Mouse (Mus musculus): ENCODE data around the gene Has3. TPM values are rescaled to one million over a fixed set of nuclear protein-coding genes. Genes with fewer than 3 reads are reported as not detected.
"Not testable (repeated sequence)": the region's sequence is repeated elsewhere in the genome, so short reads cannot be mapped to it uniquely, and the experiment has no call there.

Gene Has3
- polyA plus RNA-seq, 1 experiment from 2014 or later: 0.70 TPM

DNA sequence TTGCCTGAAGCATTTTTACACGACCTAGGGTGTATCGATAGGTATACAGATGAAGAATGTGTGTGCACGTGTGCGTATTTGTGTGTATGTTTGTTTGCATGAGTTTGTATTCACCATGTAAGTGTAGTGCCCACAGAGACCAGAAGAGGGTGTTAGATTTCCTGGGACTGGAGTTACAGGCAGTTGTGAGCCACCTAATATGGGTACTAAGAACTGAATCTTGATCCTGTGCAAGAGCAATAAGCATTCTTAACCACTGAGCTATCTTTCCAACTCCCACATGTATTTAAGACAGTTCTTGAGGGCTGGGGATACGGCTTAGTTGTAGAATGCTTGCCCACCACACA, 50.3 kb downstream of the Has3 start:
- Histone ChIP-seq H3K4me2 (ENCODE audit: low read length) (no peak overlapping the region), H3K36me3 (ENCODE audit: control insufficient read depth, insufficient read depth, low read length) (peaks cover 72% of the 10 kb centered on the region), H3K9me3 (ENCODE audit: control insufficient read depth, low read length) (no peaks in the 10 kb centered on the region), H3K27ac (replicated peaks; ENCODE audit: low read depth, low read length) (no peak overlapping the region), H3K4me1 (ENCODE audit: control insufficient read depth, insufficient read depth, low read length) (no peaks in the 10 kb centered on the region), H3K9ac (replicated peaks; ENCODE audit: low read length) (no peak overlapping the region), H3K4me3 (replicated peaks; ENCODE audit: low read depth, low read length) (no peak overlapping the region), H3K27me3 (ENCODE audit: control insufficient read depth, insufficient read depth, low read length) (no peaks in the 10 kb centered on the region)
- no peak for DNase-seq
- 97% methylated on average over 5 of the region's 5 CpGs for WGBS
- ATAC-seq (ENCODE audit: low FRiP score, low TSS enrichment): no peak

DNA sequence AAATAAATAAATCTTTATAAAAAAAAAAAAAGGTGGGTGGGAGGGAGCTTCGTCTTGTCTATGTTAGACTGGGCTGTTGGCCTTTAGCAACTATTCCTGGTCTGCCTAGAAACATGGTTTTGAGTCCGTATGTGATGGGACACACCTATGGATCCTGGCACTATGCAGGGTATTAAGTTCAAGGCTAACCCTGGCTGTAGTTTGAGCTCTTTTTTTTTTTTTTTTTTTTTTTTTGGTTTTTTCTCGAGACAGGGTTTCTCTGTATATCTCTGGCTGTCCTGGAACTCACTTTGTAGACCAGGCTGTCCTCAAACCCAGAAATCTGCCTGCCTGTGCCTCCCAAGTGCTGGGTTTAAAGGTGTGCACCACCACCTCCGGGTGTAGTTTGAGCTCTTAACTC, 54.0 kb downstream of the Has3 start:
- ATAC-seq (ENCODE audit: low FRiP score, low TSS enrichment): no peak
- Histone ChIP-seq H3K4me2 (ENCODE audit: low read length) (no peak overlapping the region), H3K36me3 (ENCODE audit: control insufficient read depth, insufficient read depth, low read length) (peaks cover 35% of the 10 kb centered on the region), H3K4me1 (ENCODE audit: control insufficient read depth, insufficient read depth, low read length) (no peaks in the 10 kb centered on the region), H3K9me3 (ENCODE audit: control insufficient read depth, low read length) (no peaks in the 10 kb centered on the region), H3K4me3 (replicated peaks; ENCODE audit: low read depth, low read length) (no peak overlapping the region), H3K9ac (replicated peaks; ENCODE audit: low read length) (no peak overlapping the region), H3K27me3 (ENCODE audit: control insufficient read depth, insufficient read depth, low read length) (no peaks in the 10 kb centered on the region), H3K27ac (replicated peaks; ENCODE audit: low read depth, low read length) (no peak overlapping the region)
- WGBS: 91% methylated on average over 4 of the region's 4 CpGs
- no peak for DNase-seq

GRCm38 (mm10) chr8:106924904-106925349, 54.9 kb downstream of the Has3 start:
- ATAC-seq (ENCODE audit: low FRiP score, low TSS enrichment) (no peak), DNase-seq (no peak)
- Histone ChIP-seq H3K27ac (replicated peaks; ENCODE audit: low read depth, low read length) (no peak overlapping the region), H3K27me3 (ENCODE audit: control insufficient read depth, insufficient read depth, low read length) (no peaks in the 10 kb centered on the region), H3K4me3 (replicated peaks; ENCODE audit: low read depth, low read length) (no peak overlapping the region), H3K36me3 (ENCODE audit: control insufficient read depth, insufficient read depth, low read length) (peaks cover 27% of the 10 kb centered on the region), H3K4me1 (ENCODE audit: control insufficient read depth, insufficient read depth, low read length) (no peaks in the 10 kb centered on the region), H3K9ac (replicated peaks; ENCODE audit: low read length) (no peak overlapping the region), H3K9me3 (ENCODE audit: control insufficient read depth, low read length) (no peaks in the 10 kb centered on the region), H3K4me2 (ENCODE audit: low read length) (no peak overlapping the region)
- 85% methylated on average over 8 of the region's 8 CpGs for WGBS

DNA sequence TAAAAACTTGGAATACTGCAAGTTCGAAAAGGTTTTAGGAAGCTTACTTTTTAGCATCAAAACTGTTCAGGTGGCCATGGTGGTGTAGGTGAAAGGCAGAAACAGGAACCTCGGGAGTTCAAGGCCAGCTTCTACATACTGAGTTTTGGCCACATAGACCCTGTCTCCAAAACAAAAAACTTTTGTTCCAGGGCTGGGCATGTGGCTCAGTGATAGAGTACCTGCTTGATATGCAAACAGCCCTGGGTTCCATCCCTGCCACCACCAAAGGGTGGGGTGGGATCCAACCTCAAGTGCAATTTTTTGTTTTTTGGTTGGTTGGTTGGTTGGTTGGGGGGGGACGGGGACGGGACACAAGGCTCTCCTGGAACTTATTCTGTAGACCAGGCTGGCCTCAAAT, 55.4 kb downstream of the Has3 start:
- Histone ChIP-seq H3K27me3 (ENCODE audit: control insufficient read depth, insufficient read depth, low read length) (no peaks in the 10 kb centered on the region), H3K4me3 (replicated peaks; ENCODE audit: low read depth, low read length) (no peak overlapping the region), H3K9me3 (ENCODE audit: control insufficient read depth, low read length) (no peaks in the 10 kb centered on the region), H3K27ac (replicated peaks; ENCODE audit: low read depth, low read length) (no peak overlapping the region), H3K36me3 (ENCODE audit: control insufficient read depth, insufficient read depth, low read length) (peaks cover 22% of the 10 kb centered on the region), H3K4me1 (ENCODE audit: control insufficient read depth, insufficient read depth, low read length) (no peaks in the 10 kb centered on the region), H3K9ac (replicated peaks; ENCODE audit: low read length) (no peak overlapping the region), H3K4me2 (ENCODE audit: low read length) (no peak overlapping the region)
- DNase-seq: no peak
- WGBS: 93% methylated on average over 4 of the region's 4 CpGs
- no peak for ATAC-seq (ENCODE audit: low FRiP score, low TSS enrichment)

- ATAC-seq (ENCODE audit: low FRiP score, low TSS enrichment) (no peak), DNase-seq (peak; percentile 32)
- no peak overlapping the region for H3K4me3 ChIP-seq (replicated peaks; ENCODE audit: low read depth, low read length)
- WGBS: 57% methylated on average over 4 of the region's 4 CpGs
- no peaks in the 10 kb centered on the region for H3K9me3 ChIP-seq (ENCODE audit: control insufficient read depth, low read length)
- no peak overlapping the region for H3K9ac ChIP-seq (replicated peaks; ENCODE audit: low read length)
- peaks cover 1% of the 10 kb centered on the region; the same call in 1 of the 2 replicates for H3K4me1 ChIP-seq (ENCODE audit: control insufficient read depth, insufficient read depth, low read length)
- H3K36me3 ChIP-seq (ENCODE audit: control insufficient read depth, insufficient read depth, low read length): peaks cover 13% of the 10 kb centered on the region
- no peak overlapping the region for H3K4me2 ChIP-seq (ENCODE audit: low read length)
- H3K27me3 ChIP-seq (ENCODE audit: control insufficient read depth, insufficient read depth, low read length): no peaks in the 10 kb centered on the region
- H3K27ac ChIP-seq (replicated peaks; ENCODE audit: low read depth, low read length): no peak overlapping the region
Observed at GRCm38 (mm10) chr8:106927247-106927646, 57.2 kb downstream of the Has3 start.

GRCm38 (mm10) chr8:106928182-106928581, 58.1 kb downstream of the Has3 start:
- not testable (repeated sequence) for H3K9ac ChIP-seq (replicated peaks; ENCODE audit: low read length); H3K27me3 ChIP-seq (ENCODE audit: control insufficient read depth, insufficient read depth, low read length); H3K4me2 ChIP-seq (ENCODE audit: low read length); H3K4me3 ChIP-seq (replicated peaks; ENCODE audit: low read depth, low read length); H3K4me1 ChIP-seq (ENCODE audit: control insufficient read depth, insufficient read depth, low read length); H3K36me3 ChIP-seq (ENCODE audit: control insufficient read depth, insufficient read depth, low read length); ATAC-seq (ENCODE audit: low FRiP score, low TSS enrichment); H3K9me3 ChIP-seq (ENCODE audit: control insufficient read depth, low read length); H3K27ac ChIP-seq (replicated peaks; ENCODE audit: low read depth, low read length); DNase-seq
- 91% methylated on average over 10 of the region's 11 CpGs for WGBS

DNA sequence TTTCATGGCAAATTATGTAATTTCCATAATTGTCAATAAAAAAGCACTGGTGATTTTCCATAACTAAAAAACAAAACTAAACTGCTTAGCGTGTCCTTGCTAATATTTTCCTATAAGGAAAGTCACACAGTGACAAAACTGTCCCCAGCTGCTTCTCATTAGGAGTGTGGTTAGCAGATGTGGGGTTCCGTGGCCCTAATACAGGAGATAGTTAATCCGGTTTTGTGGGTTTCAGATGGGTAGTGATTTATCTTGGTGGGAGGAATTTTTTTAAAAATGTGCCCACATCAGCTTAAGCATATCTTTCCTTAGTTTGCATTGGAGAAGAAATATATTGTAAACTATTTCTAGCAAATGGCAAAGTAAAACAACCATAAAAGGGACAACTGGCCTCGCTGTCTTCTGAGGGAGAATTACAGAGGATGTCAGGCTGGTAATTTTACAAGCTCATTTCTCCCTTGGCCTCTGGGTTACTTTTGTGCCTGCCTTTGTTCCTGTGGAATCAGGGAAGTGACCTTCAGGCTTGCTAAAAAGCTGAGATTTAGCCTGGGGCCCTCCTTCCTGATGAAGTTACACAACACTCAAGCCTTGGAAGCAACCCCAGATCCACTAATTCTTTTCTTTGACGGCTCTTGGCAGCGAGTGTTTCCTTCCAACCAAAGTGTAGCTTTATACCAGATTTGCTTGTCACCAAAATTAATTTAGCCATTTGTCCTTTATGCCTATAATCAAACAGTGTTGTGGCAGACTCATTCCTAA, 59.3 kb downstream of the Has3 start:
- Histone ChIP-seq H3K4me1 (ENCODE audit: control insufficient read depth, insufficient read depth, low read length) (peaks cover 7% of the 10 kb centered on the region; the same call in 1 of the 2 replicates), H3K9me3 (ENCODE audit: control insufficient read depth, low read length) (no peaks in the 10 kb centered on the region), H3K4me3 (replicated peaks; ENCODE audit: low read depth, low read length) (no peak overlapping the region), H3K27ac (replicated peaks; ENCODE audit: low read depth, low read length) (no peak overlapping the region), H3K9ac (replicated peaks; ENCODE audit: low read length) (no peak overlapping the region), H3K36me3 (ENCODE audit: control insufficient read depth, insufficient read depth, low read length) (no peaks in the 10 kb centered on the region), H3K4me2 (ENCODE audit: low read length) (no peak overlapping the region), H3K27me3 (ENCODE audit: control insufficient read depth, insufficient read depth, low read length) (no peaks in the 10 kb centered on the region; the same call in 1 of the 2 replicates)
- no peak for DNase-seq
- ATAC-seq (ENCODE audit: low FRiP score, low TSS enrichment): no peak
- WGBS: 77% methylated on average over 6 of the region's 6 CpGs

- WGBS: 87% methylated on average over 5 of the region's 5 CpGs
- no peak for ATAC-seq (ENCODE audit: low FRiP score, low TSS enrichment)
Observed at GRCm38 (mm10) chr8:106929921-106930320, 59.9 kb downstream of the Has3 start.

More at GRCm38 (mm10) chr8:106929921-106930320, 59.9 kb downstream of the Has3 start:
- no peaks in the 10 kb centered on the region for H3K36me3 ChIP-seq (ENCODE audit: control insufficient read depth, insufficient read depth, low read length)
- H3K27ac ChIP-seq (replicated peaks; ENCODE audit: low read depth, low read length): no peak overlapping the region
- no peak overlapping the region for H3K4me3 ChIP-seq (replicated peaks; ENCODE audit: low read depth, low read length)
- no peaks in the 10 kb centered on the region for H3K9me3 ChIP-seq (ENCODE audit: control insufficient read depth, low read length)
- no peaks in the 10 kb centered on the region; the same call in 1 of the 2 replicates for H3K27me3 ChIP-seq (ENCODE audit: control insufficient read depth, insufficient read depth, low read length)
- peaks cover 7% of the 10 kb centered on the region; the same call in 1 of the 2 replicates for H3K4me1 ChIP-seq (ENCODE audit: control insufficient read depth, insufficient read depth, low read length)
- H3K9ac ChIP-seq (replicated peaks; ENCODE audit: low read length): no peak overlapping the region
- DNase-seq: no peak
- H3K4me2 ChIP-seq (ENCODE audit: low read length): no peak overlapping the region

Data from midbrain, embryonic 14.5 days (tissue).